Mouse (Mus musculus) heart, adult 2 months (tissue): ENCODE measurements at regions not wholly inside any gene's neighbourhood (a gene's known extent, or its start where the extent isn't known, plus 50 kb on each side); places are given as distances from the start of the nearest gene placed in this dataset.

ENCODE experiments used
- CTCF ChIP-seq: fragments of 200-600 bp; IDR thresholded peaks from 2 replicates; pipeline ENCODE4 v1.8.1; 2022; ENCODE audit warnings: antibody characterized with exemption, mild to moderate bottlenecking, moderate library complexity
- EP300 ChIP-seq: fragments of 200-500 bp; IDR thresholded peaks from 2 replicates; pipeline ENCODE4 v1.6.1; 2011; ENCODE audit warnings: low read depth, low read length, control low read depth; ENCODE audit not compliant: insufficient read depth
- POLR2A ChIP-seq: fragments of 200-500 bp; IDR thresholded peaks from 2 replicates; pipeline ENCODE4 v1.6.1; 2011; ENCODE audit warnings: mild to moderate bottlenecking, low read depth, low read length, control low read depth; ENCODE audit not compliant: insufficient read depth

DNA sequence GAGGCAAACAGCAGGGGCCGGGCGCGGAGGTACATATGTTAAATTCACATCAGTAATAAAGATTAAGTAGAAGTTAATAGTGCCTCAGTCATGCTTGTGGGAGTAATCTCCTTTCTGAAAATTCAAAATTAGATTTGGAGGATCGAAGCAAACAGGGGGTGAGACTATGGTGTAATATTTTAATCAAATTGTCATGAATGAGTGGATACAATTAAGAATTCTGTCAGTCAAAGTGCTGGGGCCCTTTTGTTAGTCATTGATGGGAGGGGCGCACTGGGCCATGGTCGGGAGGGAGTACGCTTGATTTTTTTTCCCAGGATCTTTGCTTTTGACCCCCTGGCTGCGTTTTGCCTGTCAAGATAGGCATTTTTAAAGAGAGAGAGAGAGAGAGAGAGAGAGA, 163.2 kb downstream of the Vrk1 start:
- TF ChIP-seq CTCF (no peak), POLR2A (no peak), EP300 (no peak)
